Mouse (Mus musculus) hindbrain, embryonic 13.5 days (tissue): ENCODE measurements at regions not wholly inside any gene's neighbourhood (a gene's known extent, or its start where the extent isn't known, plus 50 kb on each side); places are given as distances from the start of the nearest gene placed in this dataset.

Source experiments
- ATAC-seq: fragments of 200-750 bp; cut with Nextera tagmentation; 2 replicates; pipeline ENCODE4 v1.8.0; 2017; ENCODE audit warnings: moderate TSS enrichment; ENCODE audit not compliant: low FRiP score
- H3K27ac ChIP-seq: fragments of 300-500 bp; sonication (generic); 2 replicates; pipeline ENCODE4 v1.5.1; 2015; ENCODE audit warnings: inconsistent platforms, mild to moderate bottlenecking, moderate library complexity
- H3K27me3 ChIP-seq: fragments of 300-500 bp; sonication (generic); 2 replicates; pipeline ENCODE4 v1.6.1; 2015; ENCODE audit warnings: mild to moderate bottlenecking, inconsistent platforms
- H3K36me3 ChIP-seq: fragments of 300-500 bp; sonication (generic); 2 replicates; pipeline ENCODE4 v1.6.1; 2015; ENCODE audit warnings: mild to moderate bottlenecking, inconsistent platforms
- H3K4me1 ChIP-seq: fragments of 300-500 bp; sonication (generic); replicated peaks from 2 replicates; pipeline ENCODE4 v1.6.1; 2015; ENCODE audit warnings: inconsistent platforms
- H3K4me2 ChIP-seq: fragments of 300-500 bp; sonication (generic); 2 replicates; pipeline ENCODE4 v1.6.1; 2015; ENCODE audit warnings: inconsistent platforms, mild to moderate bottlenecking, moderate library complexity
- H3K4me3 ChIP-seq: fragments of 300-500 bp; sonication (generic); 2 replicates; pipeline ENCODE4 v1.5.1; 2015; ENCODE audit warnings: mild to moderate bottlenecking, inconsistent platforms
- H3K9ac ChIP-seq: fragments of 300-500 bp; sonication (generic); 2 replicates; pipeline ENCODE4 v1.6.1; 2015; ENCODE audit warnings: mild to moderate bottlenecking, inconsistent platforms
- H3K9me3 ChIP-seq: fragments of 300-500 bp; sonication (generic); 2 replicates; pipeline ENCODE4 v1.6.1; 2016; ENCODE audit warnings: inconsistent platforms
- WGBS: fragments of 180-500 bp; shearing (Covaris S2); methylation state at CpG from one replicate; pipeline ENCODE4 v1.1.7; 2015; 5-methylcytosine and 5-hydroxymethylcytosine counted together

DNA sequence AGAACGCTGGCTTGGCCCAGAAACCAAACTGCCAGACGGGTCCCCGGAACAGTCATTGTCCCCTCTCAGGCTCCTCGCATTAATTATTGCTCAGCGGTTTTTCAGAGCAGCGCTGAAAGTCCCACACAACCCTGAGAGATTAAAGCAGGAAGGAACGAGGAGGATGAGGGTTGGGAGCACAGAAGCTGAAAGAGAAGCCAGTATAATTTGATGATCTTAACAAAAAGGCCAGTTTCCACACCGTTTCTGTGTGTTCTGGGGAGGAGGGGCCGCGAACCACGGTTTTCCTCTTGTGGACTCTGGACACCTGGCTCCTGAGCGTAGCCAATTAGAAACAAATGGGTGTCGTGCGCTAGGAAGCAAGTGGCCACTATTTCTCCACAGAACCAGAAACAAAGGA lies 60.3 kb upstream of the Zfp644 start:
- Histone ChIP-seq H3K36me3 (no peaks in the 10 kb centered on the region), H3K27me3 (peaks cover 27% of the 10 kb centered on the region), H3K4me2 (peak overlapping the region; percentile 59), H3K9ac (peak overlapping the region; percentile 55), H3K4me3 (peak overlapping the region; percentile 26), H3K4me1 (peaks cover 15% of the 10 kb centered on the region), H3K9me3 (no peaks in the 10 kb centered on the region), H3K27ac (no peak overlapping the region)
- peak; percentile 44 for ATAC-seq
- WGBS = under 1% methylated on average over 14 of the region's 14 CpGs

DNA sequence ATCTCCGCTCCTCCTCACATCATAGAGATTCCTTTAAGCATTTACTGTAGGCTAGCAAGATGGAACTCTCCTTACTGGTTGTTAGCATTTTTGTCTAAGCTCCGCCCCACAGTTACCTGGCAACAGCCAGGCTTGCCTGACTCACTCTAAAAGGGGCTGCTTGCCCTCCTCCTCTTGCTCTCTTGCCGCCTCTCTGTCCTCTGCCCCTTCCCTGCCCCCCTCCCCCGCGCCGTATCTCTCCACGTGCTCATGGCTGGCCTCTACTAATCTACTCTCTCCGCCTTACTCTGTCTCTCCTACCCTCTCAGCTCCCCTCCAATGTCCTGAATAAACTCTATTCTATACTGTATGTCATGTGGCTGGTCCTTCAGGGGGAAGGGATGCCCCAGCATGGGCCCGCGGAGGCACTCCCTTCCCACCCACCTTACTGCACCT lies 59.9 kb upstream of the Zfp644 start:
- Histone ChIP-seq H3K9me3 (no peaks in the 10 kb centered on the region), H3K27me3 (peaks cover 27% of the 10 kb centered on the region), H3K36me3 (no peaks in the 10 kb centered on the region), H3K4me2 (peak overlapping the region; percentile 59), H3K27ac (no peak overlapping the region), H3K9ac (peak overlapping the region; percentile 55), H3K4me1 (peaks cover 15% of the 10 kb centered on the region), H3K4me3 (peak overlapping the region; percentile 26)
- WGBS = 2% methylated on average over 10 of the region's 10 CpGs
- ATAC-seq = peak; percentile 81

DNA sequence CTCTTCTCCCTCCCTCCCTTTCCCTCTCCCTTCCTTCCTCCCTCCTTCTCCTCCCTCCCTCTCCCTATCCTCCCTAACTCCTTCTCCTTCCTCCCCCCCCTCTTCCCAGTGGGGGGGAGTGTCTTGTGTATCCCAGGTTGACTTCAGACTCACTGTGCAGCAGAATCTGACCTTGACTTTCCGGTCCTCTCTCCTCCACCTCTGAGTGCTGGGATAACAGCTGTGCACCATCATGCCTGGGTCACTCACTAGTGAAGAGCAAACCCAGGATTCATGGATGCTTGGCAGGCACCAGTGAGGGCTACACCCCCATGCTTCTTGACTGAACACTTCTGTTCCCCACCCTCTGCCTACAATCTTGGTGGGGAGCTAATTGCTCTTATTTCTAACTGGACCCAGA lies 56.2 kb upstream of the Zfp644 start:
- WGBS = 100% methylated on average over 1 of the region's 1 CpGs
- H3K4me3 ChIP-seq = no peak overlapping the region
- no peaks in the 10 kb centered on the region for H3K9me3 ChIP-seq
- H3K36me3 ChIP-seq = no peaks in the 10 kb centered on the region
- ATAC-seq = no peak
- no peak overlapping the region for H3K9ac ChIP-seq
- no peak overlapping the region for H3K27ac ChIP-seq
- H3K4me1 ChIP-seq = peaks cover 21% of the 10 kb centered on the region
- H3K27me3 ChIP-seq = peaks cover 18% of the 10 kb centered on the region
- H3K4me2 ChIP-seq = no peak overlapping the region

DNA sequence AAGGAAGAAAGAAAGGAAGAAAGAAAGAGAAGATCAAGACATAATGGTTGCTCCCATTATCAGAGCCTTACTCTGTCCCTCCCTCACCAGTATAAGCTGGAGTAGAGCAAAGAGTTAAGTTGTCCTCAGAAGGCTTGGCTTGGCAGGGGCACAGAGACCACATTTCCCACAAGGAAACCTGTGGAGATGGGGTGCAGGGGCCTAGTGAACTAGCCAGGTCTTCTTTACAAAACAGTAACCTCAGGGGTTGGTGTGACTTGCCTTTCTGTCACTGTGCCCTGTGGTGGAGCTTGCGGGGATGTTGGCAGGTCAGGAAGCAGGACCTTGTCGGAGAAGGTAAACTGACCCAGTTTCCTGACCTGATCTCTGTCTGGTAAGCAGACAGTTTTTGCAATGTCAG lies 53.1 kb upstream of the Zfp644 start:
- no peak for ATAC-seq
- Histone ChIP-seq H3K9me3 (no peaks in the 10 kb centered on the region), H3K36me3 (no peaks in the 10 kb centered on the region), H3K4me3 (no peak overlapping the region), H3K9ac (no peak overlapping the region), H3K4me1 (peaks cover 7% of the 10 kb centered on the region), H3K4me2 (no peak overlapping the region), H3K27ac (no peak overlapping the region), H3K27me3 (no peaks in the 10 kb centered on the region)
- 91% methylated on average over 2 of the region's 2 CpGs for WGBS

DNA sequence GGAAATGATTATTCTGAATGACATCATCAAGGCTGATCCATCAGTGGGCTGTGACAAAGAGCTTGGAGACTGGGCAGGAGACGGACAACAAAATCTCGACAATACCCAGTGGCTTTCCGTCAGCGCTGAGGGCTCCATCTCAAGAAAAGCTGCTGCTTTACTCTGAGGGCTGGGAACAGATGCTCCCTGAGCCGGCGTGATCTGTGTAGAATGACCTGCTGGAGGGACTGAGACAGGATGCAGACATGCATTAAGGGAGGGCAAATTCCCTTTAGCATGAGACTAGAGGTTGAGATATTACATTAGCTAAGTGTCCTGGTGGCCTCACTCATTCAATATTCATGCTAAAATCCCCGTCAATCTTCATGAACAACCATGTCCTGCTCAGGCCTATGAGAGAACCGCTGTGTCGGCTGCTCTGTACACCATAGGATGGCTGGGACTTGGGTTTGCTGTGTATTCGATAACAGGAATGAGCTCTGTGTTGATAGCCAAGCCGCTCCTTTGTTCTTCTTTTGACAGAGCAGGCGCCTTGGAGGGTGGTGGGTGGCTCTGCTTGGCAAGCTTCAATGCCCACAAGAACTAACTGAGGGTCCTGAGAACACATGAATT lies 51.5 kb upstream of the Zfp644 start:
- 52% methylated on average over 12 of the region's 12 CpGs for WGBS
- no peak overlapping the region for H3K4me2 ChIP-seq
- no peaks in the 10 kb centered on the region for H3K36me3 ChIP-seq
- H3K9me3 ChIP-seq = no peaks in the 10 kb centered on the region
- peaks cover 7% of the 10 kb centered on the region for H3K4me1 ChIP-seq
- H3K27me3 ChIP-seq = no peaks in the 10 kb centered on the region
- H3K4me3 ChIP-seq = no peak overlapping the region
- no peak overlapping the region for H3K9ac ChIP-seq
- peak; percentile 65 for ATAC-seq
- H3K27ac ChIP-seq = peak overlapping the region; percentile 64; the same call in 1 of the 2 replicates
